Mouse (Mus musculus) brain, embryonic 14.5 days (tissue): ENCODE data around the gene Slit3.

Experiments used
- CTCF ChIP-seq: fragments of 200-500 bp; IDR thresholded peaks from 2 replicates; pipeline ENCODE4 v1.5.1; 2012; ENCODE audit warnings: inconsistent platforms, mild to moderate bottlenecking, moderate library complexity, borderline replicate concordance; ENCODE audit not compliant: insufficient read depth, insufficient read length; ENCODE audit errors: extremely low read depth
- POLR2A ChIP-seq: fragments of 200-500 bp; IDR thresholded peaks from 2 replicates; pipeline ENCODE4 v1.6.1; 2012; ENCODE audit warnings: mild to moderate bottlenecking, inconsistent platforms, borderline replicate concordance; ENCODE audit not compliant: poor library complexity, insufficient read depth, insufficient read length, severe bottlenecking; ENCODE audit errors: extremely low read depth

GRCm38 (mm10) chr11:35119360-35119759 lies 1.7 kb upstream of the Slit3 start:
- TF ChIP-seq CTCF (peak; percentile 97), POLR2A (no peak)
